Mouse (Mus musculus) B cell, adult (primary cell): ENCODE data around the gene Gvin1. TPM values are rescaled to one million over a fixed set of nuclear protein-coding genes. Genes with fewer than 3 reads are reported as not detected.

Source experiments
- total RNA-seq: library from RNA; stranded (reverse); gene quantifications from 4 replicates; pipeline ENCODE4 v1.2.4, GENCODE M21; 2023; ENCODE audit not compliant: inconsistent age

Gene Gvin1
- total RNA-seq: 58.8 to 99.4 TPM (median 78.2 TPM) in 4 replicates

GRCm38 (mm10) chr7:106215177-106215576 lies at the start of gene Gvin1:
Gene Gvin1, minus strand, starts transcription at chr7:106215326.

